Mouse (Mus musculus) Muller cell, postnatal 12 days (primary cell): ENCODE data around the gene Nfam1.
A peak's percentile ranks its signal among the peaks of the same experiment; 100 is the strongest.

Source experiments
- DNase-seq: peaks from one replicate; pipeline ENCODE4 v3.0.0-alpha.2; 2015; ENCODE audit errors: inconsistent ontology term

Gene Nfam1

DNA sequence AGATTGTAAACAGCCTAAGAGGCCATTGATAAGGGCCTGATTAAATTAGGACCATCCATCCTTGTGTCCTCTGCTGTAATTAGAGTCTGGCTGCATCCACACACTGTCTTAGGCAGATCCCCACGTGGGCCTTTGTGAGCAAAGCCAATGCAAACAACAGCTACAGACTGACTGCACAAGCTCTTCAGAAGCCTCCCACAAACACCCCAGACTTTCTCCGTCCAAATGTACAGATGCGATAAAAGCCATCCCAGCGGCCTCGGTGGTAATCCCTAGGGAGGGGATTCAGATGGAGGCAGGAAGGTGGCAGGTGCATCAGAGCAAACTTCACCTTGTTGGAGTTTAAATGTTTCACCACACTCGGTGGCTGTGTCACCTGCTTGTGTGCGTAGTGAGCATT, 37.9 kb downstream of the Nfam1 start:
- no peak for DNase-seq

DNA sequence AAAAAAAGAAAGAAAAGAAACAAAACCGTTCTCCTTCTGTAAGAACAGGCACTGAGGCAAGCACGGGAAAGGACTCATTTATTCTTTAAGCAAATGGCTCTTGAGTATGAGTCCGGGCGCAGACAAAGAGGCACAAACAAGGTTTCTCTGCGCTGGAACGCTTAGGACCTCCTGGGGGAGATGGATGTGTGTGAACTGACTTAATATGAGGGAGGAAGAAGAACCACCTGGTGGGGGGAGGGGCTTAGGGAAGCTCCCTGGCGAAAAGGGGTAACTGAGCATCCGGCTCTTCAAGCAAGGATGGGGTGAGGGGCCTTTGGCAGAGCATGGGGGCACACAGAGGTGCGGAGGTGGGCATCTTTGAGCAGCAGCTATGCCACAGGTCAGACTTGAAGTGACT, 40.2 kb downstream of the Nfam1 start:
- no peak for DNase-seq

- no peak for DNase-seq
Measured at GRCm38 (mm10) chr15:82992079-82992783, 40.9 kb downstream of the Nfam1 start.

GRCm38 (mm10) chr15:82989190-82989704, 43.9 kb downstream of the Nfam1 start:
- peak; percentile 51 for DNase-seq

- DNase-seq, result peak; percentile 92
Measured at GRCm38 (mm10) chr15:82987732-82988112, 45.4 kb downstream of the Nfam1 start, which contains the start of gene Tcf20. Gene Tcf20 (minus strand): TSS chr15:82987872.

GRCm38 (mm10) chr15:82987014-82987731, 45.9 kb downstream of the Nfam1 start:
- DNase-seq, result no peak

DNA sequence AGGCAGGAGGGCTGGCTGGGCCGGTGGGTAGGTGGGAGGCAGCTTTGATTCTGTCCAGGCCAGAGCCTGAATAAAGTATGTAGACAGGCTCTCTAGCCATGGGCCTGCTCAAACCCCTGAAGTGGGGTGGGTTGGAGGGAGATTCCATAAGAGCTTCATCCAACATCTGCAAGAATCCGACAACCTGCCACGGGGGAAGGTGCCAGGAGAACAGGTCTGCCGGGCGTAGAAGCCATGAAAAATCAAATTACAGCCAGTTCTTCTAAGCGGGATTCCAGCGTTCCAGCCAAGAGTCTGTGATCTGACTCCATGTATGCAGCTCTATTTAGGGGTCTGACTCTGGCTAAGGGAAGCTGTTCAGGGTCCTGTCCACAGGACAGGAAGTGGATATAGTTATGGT, 48.5 kb downstream of the Nfam1 start:
- no peak for DNase-seq

- DNase-seq, result peak; percentile 58
Measured at GRCm38 (mm10) chr15:82984097-82984496, 49.0 kb downstream of the Nfam1 start.

DNA sequence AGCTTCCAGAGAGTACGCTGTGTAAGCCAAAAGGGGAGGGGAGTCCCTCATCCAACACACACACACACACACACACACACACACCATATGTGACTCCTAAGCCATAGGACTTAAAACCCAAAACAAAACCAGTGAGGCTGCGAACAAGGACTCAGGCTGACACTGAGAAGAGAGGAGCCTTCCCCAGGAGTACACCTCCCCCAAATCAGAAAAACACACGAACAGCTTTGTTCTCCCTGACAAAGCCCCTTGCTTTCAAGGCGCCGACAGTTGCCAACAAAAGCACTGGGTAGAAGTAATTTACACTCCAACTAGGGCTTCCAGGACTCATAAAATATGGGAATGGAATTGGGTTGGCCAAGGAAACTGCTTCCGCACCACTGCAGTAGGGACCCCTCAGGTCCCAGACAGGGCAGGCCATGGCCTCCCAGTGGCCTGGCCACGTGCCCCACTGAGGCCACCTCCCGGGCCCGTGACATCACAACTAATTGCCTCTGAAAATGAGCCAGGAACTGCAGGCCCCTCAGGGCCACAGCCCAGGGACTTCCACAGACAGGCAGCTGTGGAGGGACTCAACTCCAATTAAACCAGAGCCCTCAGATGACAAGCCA, 49.6 kb downstream of the Nfam1 start:
- DNase-seq, result peak; percentile 85

DNA sequence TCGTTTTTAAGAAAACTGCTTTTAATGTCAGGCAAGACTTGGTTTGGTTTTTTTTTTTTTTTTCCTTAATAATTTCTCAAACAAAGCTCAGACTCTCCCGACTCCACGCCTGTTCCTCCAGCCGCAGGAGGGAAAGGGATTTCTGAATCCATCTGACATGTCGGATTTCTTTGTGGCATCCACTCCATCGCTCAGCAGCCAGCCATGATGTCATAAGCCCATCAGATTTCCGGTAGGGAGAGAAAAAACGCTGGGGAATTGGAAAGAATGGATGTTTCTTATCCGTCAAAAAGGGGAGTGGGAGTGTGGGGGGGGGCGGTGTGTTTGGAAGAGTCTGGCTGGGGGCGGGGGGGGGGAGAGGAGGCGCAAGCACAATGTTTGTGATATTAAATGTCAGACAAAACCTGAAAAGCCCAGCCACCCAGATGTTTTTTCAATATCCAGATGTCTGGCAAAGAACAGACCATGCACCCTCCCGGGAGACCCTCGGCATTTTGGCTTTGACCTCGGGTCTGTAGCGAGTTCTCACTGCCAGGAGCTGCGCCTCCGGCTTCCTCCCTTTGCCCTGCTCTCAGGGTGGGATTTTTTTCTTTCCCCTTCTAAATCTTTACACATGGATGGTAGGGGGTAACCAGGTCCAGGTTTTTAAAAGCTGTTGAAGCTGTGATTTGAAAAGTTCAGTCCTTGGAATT, 50.2 kb downstream of the Nfam1 start:
- no peak for DNase-seq

- DNase-seq, result no peak
Measured at GRCm38 (mm10) chr15:82981676-82982520, 51.2 kb downstream of the Nfam1 start.

DNA sequence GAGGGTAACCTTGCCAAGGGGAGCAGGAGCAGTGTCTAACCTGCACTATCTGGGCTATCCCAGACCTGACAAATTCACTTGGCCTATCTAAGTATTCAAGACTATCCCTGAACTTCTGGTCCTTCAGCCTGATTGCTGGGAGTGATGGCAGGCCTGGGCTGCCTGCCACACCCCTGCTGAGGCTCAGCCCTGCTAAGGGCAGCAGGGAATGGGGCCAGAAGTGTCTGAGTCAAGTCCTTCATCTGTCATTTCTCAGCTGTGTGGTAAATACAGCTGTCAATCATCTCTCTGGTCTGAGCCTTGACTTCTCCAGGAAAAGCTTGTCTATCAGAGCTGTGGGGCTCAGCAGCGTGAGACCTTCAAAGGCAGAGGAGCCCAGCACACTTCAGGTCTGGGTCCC, 53.6 kb downstream of the Nfam1 start:
- no peak for DNase-seq

GRCm38 (mm10) chr15:82974471-82974870, 58.6 kb downstream of the Nfam1 start:
- no peak for DNase-seq

DNA sequence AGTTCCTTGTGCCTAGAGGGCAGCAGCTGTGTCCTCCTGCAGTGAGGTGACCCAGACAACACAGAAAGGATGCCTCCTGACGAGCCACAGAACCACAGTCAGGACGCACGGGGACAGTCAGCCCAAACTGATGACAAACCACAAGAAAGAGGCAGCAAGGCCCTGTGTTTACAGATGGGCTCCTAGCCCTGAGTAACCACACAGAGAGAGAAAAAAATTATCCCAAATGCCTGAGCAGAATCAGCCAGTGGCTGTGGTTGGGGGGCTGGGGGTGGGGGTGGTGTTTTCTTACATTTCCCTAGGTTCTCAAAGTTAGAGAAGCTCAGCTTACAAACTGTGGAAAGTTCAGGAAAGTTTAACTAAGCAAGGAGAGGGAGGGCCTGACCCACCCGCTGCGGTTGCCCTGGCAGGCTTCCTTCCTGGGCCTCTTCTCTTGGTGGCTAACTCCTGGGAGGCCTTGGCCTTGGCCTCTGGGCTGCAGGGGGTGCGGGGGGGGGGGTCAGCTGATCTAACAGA, 63.8 kb downstream of the Nfam1 start:
- peak; percentile 79 for DNase-seq

DNA sequence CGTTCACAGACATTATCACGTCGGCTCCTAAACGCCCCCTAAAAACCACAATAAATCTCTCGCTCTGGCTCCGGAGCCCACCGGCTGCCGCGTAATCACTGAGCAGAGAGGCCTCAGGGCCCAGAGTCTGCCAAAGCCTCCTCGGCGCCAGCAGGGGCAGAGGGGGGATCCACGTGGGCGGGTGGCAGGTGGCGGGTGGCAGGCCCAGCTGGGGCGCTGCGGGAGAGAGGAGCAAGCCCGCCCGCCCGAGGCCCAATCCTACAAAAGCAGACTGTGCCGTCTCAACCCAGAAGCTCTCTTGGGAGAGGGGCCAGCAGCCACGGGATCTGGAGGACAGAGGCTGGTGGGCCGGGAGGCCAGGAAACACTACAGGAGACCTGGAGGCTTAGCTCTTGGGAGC, 64.7 kb downstream of the Nfam1 start:
- DNase-seq, result peak; percentile 87

GRCm38 (mm10) chr15:82967947-82968346, 65.2 kb downstream of the Nfam1 start:
- DNase-seq, result no peak

- DNase-seq, result no peak
Measured at GRCm38 (mm10) chr15:82964266-82964825, 68.8 kb downstream of the Nfam1 start.

GRCm38 (mm10) chr15:82963556-82964156, 69.5 kb downstream of the Nfam1 start:
- DNase-seq, result peak; percentile 43

- DNase-seq, result no peak
Measured at GRCm38 (mm10) chr15:82963090-82963489, 70.0 kb downstream of the Nfam1 start.

- no peak for DNase-seq
Measured at GRCm38 (mm10) chr15:82962536-82962935, 70.6 kb downstream of the Nfam1 start.
